Mouse (Mus musculus): ENCODE measurements around the gene Appl1. TPM values are rescaled to one million over a fixed set of nuclear protein-coding genes. Genes with fewer than 3 reads are reported as not detected.

Gene Appl1
- polyA plus RNA-seq, 1 experiment from 2014 or later: 36.3 TPM

DNA sequence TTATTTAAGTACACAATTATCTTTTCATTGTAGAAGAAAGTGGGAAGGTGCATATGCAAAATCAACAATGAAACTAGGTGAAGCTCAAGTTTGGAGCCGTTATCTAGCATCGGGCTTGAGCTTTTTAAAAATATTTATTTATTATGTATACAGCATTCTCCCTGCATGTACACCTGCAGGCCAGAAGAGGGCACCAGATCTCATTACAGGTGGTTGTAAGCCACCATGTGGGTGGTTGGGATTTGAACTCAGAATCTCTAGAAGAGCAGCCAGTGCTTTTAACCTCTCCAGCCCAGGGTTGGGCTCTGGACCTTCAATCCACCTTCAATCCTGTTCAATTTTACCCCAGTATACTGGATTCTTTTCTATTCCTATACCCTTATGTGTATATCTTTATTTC lies 17.7 kb upstream of the Appl1 start:
- ATAC-seq (ENCODE audit: borderline replicate concordance, extremely low read depth, low FRiP score, low TSS enrichment): no peak
- H3K36me3 ChIP-seq: no peaks in the 10 kb centered on the region
- H3K4me1 ChIP-seq: no peaks in the 10 kb centered on the region
- no peak overlapping the region for H3K4me2 ChIP-seq
- no peak overlapping the region for H3K27ac ChIP-seq
- WGBS: 58% methylated on average over 2 of the region's 2 CpGs
- no peaks in the 10 kb centered on the region; the same call in 1 of the 2 replicates for H3K27me3 ChIP-seq
- H3K9me3 ChIP-seq: no peaks in the 10 kb centered on the region
- no peak overlapping the region for H3K4me3 ChIP-seq
- H3K9ac ChIP-seq: no peak overlapping the region

DNA sequence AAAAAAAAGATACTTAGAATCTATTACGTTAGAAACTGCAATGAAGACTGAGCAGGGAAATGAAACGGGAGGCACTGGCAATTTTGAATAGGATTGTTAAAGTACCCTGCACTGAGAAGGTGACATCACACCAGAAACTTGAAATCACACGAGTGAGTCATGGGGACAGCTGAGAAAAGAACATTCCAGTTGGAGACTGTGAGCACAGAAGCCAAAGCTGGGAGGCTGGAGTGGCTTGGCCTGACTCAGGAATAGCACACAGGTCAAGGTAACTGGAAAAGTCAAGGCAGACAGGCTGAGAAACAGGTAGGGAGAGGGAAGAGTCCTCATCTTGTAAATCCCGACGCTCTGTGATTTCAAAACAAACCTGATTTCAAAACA lies 11.1 kb upstream of the Appl1 start:
- Histone ChIP-seq H3K27ac (no peak overlapping the region), H3K27me3 (no peaks in the 10 kb centered on the region), H3K9me3 (no peaks in the 10 kb centered on the region), H3K4me1 (no peaks in the 10 kb centered on the region), H3K4me3 (no peak overlapping the region), H3K9ac (no peak overlapping the region), H3K36me3 (no peaks in the 10 kb centered on the region), H3K4me2 (no peak overlapping the region)
- 74% methylated on average over 5 of the region's 5 CpGs for WGBS
- ATAC-seq (ENCODE audit: borderline replicate concordance, extremely low read depth, low FRiP score, low TSS enrichment): no peak

GRCm38 (mm10) chr14:26981494-26982149 lies 10.6 kb upstream of the Appl1 start:
- no peaks in the 10 kb centered on the region for H3K27me3 ChIP-seq
- H3K4me2 ChIP-seq: no peak overlapping the region
- no peaks in the 10 kb centered on the region for H3K9me3 ChIP-seq
- no peak overlapping the region for H3K27ac ChIP-seq
- no peaks in the 10 kb centered on the region for H3K36me3 ChIP-seq
- WGBS: 55% methylated on average over 5 of the region's 5 CpGs
- ATAC-seq (ENCODE audit: borderline replicate concordance, extremely low read depth, low FRiP score, low TSS enrichment): no peak
- H3K4me3 ChIP-seq: no peak overlapping the region
- H3K9ac ChIP-seq: no peak overlapping the region
- H3K4me1 ChIP-seq: no peaks in the 10 kb centered on the region

- H3K36me3 ChIP-seq: no peaks in the 10 kb centered on the region
- no peaks in the 10 kb centered on the region for H3K9me3 ChIP-seq
- H3K4me1 ChIP-seq: no peaks in the 10 kb centered on the region
- WGBS: 92% methylated on average over 8 of the region's 8 CpGs
- no peak overlapping the region for H3K27ac ChIP-seq
- H3K4me2 ChIP-seq: no peak overlapping the region
- no peak overlapping the region for H3K9ac ChIP-seq
- no peaks in the 10 kb centered on the region for H3K27me3 ChIP-seq
- no peak overlapping the region for H3K4me3 ChIP-seq
- no peak for ATAC-seq (ENCODE audit: borderline replicate concordance, extremely low read depth, low FRiP score, low TSS enrichment)
Measured at GRCm38 (mm10) chr14:26981021-26981420, 10.0 kb upstream of the Appl1 start.

- Histone ChIP-seq H3K36me3 (no peaks in the 10 kb centered on the region), H3K9ac (no peak overlapping the region), H3K4me1 (no peaks in the 10 kb centered on the region), H3K4me2 (no peak overlapping the region), H3K27me3 (no peaks in the 10 kb centered on the region), H3K27ac (no peak overlapping the region), H3K4me3 (no peak overlapping the region), H3K9me3 (no peaks in the 10 kb centered on the region)
- ATAC-seq (ENCODE audit: borderline replicate concordance, extremely low read depth, low FRiP score, low TSS enrichment): no peak
- 92% methylated on average over 3 of the region's 3 CpGs for WGBS
Measured at GRCm38 (mm10) chr14:26979808-26980207, 8.8 kb upstream of the Appl1 start.

DNA sequence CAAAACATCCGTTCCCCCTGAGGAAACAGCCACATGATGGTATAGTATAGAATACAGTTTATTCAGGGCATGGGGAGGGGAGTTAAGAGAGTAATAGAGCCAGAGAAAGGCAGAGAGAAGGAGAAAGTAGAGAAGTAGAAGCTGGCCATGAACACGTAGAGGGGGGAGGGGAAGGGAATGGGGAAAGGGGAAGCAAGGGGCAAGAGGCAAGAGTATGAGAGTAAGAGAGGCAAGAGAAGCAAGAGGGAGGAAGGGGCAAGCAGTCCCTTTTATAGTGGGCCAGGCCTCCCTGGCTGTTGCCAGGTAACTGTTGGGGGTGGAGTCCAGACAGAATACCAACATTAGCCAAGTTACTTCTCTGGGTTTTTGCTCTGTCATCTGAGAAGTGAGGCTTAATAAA lies 6.5 kb upstream of the Appl1 start:
- Histone ChIP-seq H3K27me3 (no peaks in the 10 kb centered on the region), H3K36me3 (no peaks in the 10 kb centered on the region), H3K9me3 (no peaks in the 10 kb centered on the region), H3K9ac (no peak overlapping the region), H3K4me1 (no peaks in the 10 kb centered on the region), H3K4me2 (no peak overlapping the region), H3K4me3 (no peak overlapping the region), H3K27ac (no peak overlapping the region)
- no peak for ATAC-seq (ENCODE audit: borderline replicate concordance, extremely low read depth, low FRiP score, low TSS enrichment)
- WGBS: 29% methylated on average over 2 of the region's 2 CpGs

GRCm38 (mm10) chr14:26976212-26976611 lies 5.2 kb upstream of the Appl1 start:
- Histone ChIP-seq H3K27me3 (no peaks in the 10 kb centered on the region), H3K9me3 (no peaks in the 10 kb centered on the region), H3K27ac (no peak overlapping the region), H3K9ac (no peak overlapping the region), H3K4me1 (0 out of 2 replicates have a peak, but pooled peaks cover 2% of the 10 kb centered on the region), H3K4me3 (no peak overlapping the region), H3K36me3 (no peaks in the 10 kb centered on the region), H3K4me2 (no peak overlapping the region)
- 62% methylated on average over 7 of the region's 7 CpGs for WGBS
- ATAC-seq (ENCODE audit: borderline replicate concordance, extremely low read depth, low FRiP score, low TSS enrichment): no peak

GRCm38 (mm10) chr14:26975490-26975889 lies 4.5 kb upstream of the Appl1 start:
- H3K27me3 ChIP-seq: no peaks in the 10 kb centered on the region
- WGBS: 77% methylated on average over 3 of the region's 3 CpGs
- no peak overlapping the region for H3K4me2 ChIP-seq
- no peaks in the 10 kb centered on the region for H3K36me3 ChIP-seq
- ATAC-seq (ENCODE audit: borderline replicate concordance, extremely low read depth, low FRiP score, low TSS enrichment): no peak
- no peak overlapping the region for H3K9ac ChIP-seq
- H3K4me3 ChIP-seq: no peak overlapping the region
- no peaks in the 10 kb centered on the region for H3K9me3 ChIP-seq
- 0 out of 2 replicates have a peak, but pooled peaks cover 3% of the 10 kb centered on the region for H3K4me1 ChIP-seq
- no peak overlapping the region for H3K27ac ChIP-seq

GRCm38 (mm10) chr14:26973089-26973488 lies 2.1 kb upstream of the Appl1 start:
- WGBS: 50% methylated on average over 2 of the region's 2 CpGs

DNA sequence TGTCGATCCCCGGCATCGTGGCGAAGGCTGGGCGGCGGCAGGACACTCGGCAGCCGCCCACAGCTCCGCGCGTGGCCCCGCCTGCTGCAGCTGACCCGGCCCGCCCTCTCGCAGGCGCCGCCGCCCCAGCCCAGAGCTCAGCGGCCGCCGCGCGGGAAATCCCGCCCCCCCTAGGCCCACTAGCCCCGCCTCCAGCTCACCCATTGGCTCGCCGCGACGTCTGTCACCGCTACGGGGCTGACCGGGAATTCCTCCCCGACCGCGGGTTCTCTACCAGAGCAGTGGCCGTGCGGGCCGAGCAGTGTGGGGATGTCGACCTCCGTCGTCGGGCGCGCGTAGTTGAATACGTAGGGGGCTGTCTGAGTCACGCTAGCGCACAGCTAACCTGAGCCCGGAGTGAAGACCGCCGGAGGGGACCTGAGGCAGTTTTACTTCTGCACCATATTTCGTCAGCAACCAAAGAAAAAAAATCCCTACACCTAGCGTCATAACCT lies 546 bp downstream of the Appl1 start:
- Histone ChIP-seq H3K27me3 (no peaks in the 10 kb centered on the region), H3K4me2 (peak overlapping the region; percentile 71), H3K9ac (peak overlapping the region; percentile 90), H3K27ac (peak overlapping the region; percentile 87), H3K36me3 (no peaks in the 10 kb centered on the region), H3K4me3 (peak overlapping the region; percentile 96), H3K9me3 (no peaks in the 10 kb centered on the region), H3K4me1 (peaks cover 7% of the 10 kb centered on the region)
- peak; percentile 99 for ATAC-seq (ENCODE audit: borderline replicate concordance, extremely low read depth, low FRiP score, low TSS enrichment)
- WGBS: 0% methylated on average over 49 of the region's 53 CpGs

More at GRCm38 (mm10) chr14:26973089-26973488, 2.1 kb upstream of the Appl1 start:
- Histone ChIP-seq H3K9me3 (no peaks in the 10 kb centered on the region), H3K27me3 (no peaks in the 10 kb centered on the region), H3K27ac (no peak overlapping the region), H3K36me3 (no peaks in the 10 kb centered on the region), H3K4me3 (no peak overlapping the region), H3K4me1 (peaks cover 7% of the 10 kb centered on the region), H3K9ac (no peak overlapping the region), H3K4me2 (no peak overlapping the region)
- ATAC-seq (ENCODE audit: borderline replicate concordance, extremely low read depth, low FRiP score, low TSS enrichment): no peak

DNA sequence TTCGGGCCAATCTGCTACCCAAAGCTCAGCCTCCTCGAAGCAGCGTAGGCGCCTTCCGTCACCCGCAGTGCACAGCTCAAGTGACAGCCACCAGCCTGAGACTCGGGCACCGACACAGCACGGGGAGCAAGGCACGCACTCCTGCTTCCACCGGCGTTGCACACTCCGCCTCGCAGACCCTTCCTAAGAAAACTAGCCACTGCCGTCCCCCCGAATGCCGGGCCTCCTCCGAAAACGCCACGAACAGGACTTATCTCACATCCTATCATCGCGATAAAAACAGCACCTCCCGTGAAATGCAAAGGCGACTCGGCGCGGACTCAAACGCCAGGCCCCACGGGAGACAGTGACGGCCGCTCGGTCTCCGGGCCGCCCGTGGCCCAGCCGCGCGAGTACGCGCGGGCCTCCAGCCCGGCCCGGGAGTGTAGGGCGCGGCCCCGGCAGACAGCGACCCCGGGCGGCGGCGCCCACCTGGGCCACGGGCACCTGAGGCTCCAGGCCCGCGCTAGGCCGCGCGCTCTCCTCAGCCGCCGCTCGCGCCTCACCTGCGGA lies 1.1 kb downstream of the Appl1 start:
- H3K4me1 ChIP-seq: peaks cover 7% of the 10 kb centered on the region
- peak overlapping the region; percentile 96 for H3K4me3 ChIP-seq
- under 1% methylated on average over 62 of the region's 62 CpGs for WGBS
- H3K9me3 ChIP-seq: no peaks in the 10 kb centered on the region
- peak overlapping the region; percentile 87 for H3K27ac ChIP-seq
- H3K4me2 ChIP-seq: peak overlapping the region; percentile 71
- peak; percentile 86 for ATAC-seq (ENCODE audit: borderline replicate concordance, extremely low read depth, low FRiP score, low TSS enrichment)
- no peaks in the 10 kb centered on the region for H3K27me3 ChIP-seq
- peak overlapping the region; percentile 90 for H3K9ac ChIP-seq
- no peaks in the 10 kb centered on the region for H3K36me3 ChIP-seq

GRCm38 (mm10) chr14:26969164-26969563 lies 1.9 kb downstream of the Appl1 start:
- peak overlapping the region; percentile 90 for H3K9ac ChIP-seq
- ATAC-seq (ENCODE audit: borderline replicate concordance, extremely low read depth, low FRiP score, low TSS enrichment): no peak

More at GRCm38 (mm10) chr14:26969164-26969563, 1.9 kb downstream of the Appl1 start:
- Histone ChIP-seq H3K27ac (no peak overlapping the region), H3K4me1 (peaks cover 7% of the 10 kb centered on the region), H3K27me3 (no peaks in the 10 kb centered on the region), H3K4me2 (peak overlapping the region; percentile 71), H3K4me3 (peak overlapping the region; percentile 96), H3K9me3 (no peaks in the 10 kb centered on the region), H3K36me3 (peaks cover 3% of the 10 kb centered on the region)
- WGBS: 71% methylated on average over 3 of the region's 3 CpGs

All from lung, embryonic 15.5 days (tissue).